Mouse (Mus musculus): Measurements from ENCODE around the gene Ddah1. TPM values are rescaled to one million over a fixed set of nuclear protein-coding genes. Genes with fewer than 3 reads are reported as not detected.

Ddah1 gene
- total RNA-seq, 1 experiment = 15.5 TPM

DNA sequence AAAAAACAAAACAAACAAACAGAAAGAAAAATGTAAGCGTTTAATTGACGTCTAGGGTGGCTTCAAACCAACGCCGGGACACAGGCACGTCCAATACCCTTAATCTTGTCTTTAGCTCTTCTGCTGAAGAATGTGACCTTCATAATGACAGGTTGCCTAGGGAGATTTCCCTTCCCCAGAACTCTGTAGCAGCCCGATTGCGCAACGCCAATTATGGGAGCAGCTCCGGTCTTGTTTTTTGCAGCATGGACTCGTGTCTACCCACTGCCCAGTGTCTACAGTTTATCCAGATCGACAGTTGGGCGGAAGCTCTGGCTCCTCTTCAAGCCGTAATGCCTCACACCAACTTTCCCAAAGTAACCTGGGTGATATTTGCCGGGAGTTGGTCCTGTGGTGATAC, 19.8 kb upstream of the Ddah1 start:
- no peaks in the 10 kb centered on the region for H3K9me3 ChIP-seq (ENCODE audit: control insufficient read depth, insufficient read depth, low read depth, low read length)
- no peaks in the 10 kb centered on the region for H3K36me3 ChIP-seq (ENCODE audit: control insufficient read depth, insufficient read depth, low read length, poor library complexity, severe bottlenecking)
- H3K9ac ChIP-seq (ENCODE audit: insufficient read depth, low read depth, low read length, poor library complexity, severe bottlenecking) = no peak overlapping the region; the same call in 1 of the 2 replicates
- DNase-seq (ENCODE audit: low read depth, low spot score) = no peak
- TF ChIP-seq CHD2 (IDR thresholded peaks at IDR 0.05; ENCODE audit: low read depth, low read length) (no peak), ZNF384 (IDR thresholded peaks at IDR 0.05; ENCODE audit: low read depth, low read length) (no peak), MAFK (IDR thresholded peaks at IDR 0.05; ENCODE audit: insufficient read depth, low read depth, low read length) (no peak), ZC3H11A (IDR thresholded peaks at IDR 0.05; ENCODE audit: borderline replicate concordance, low read depth, low read length) (no peak), HCFC1 (IDR thresholded peaks at IDR 0.05; ENCODE audit: borderline replicate concordance, insufficient read depth, low read length) (no peak)
- in situ Hi-C loops (cut with MboI; ENCODE audit: low sequenced_read_pairs in 2 of 2, unreplicated experiment in 2 of 2) = no loop called here
- no peaks in the 10 kb centered on the region for H3K4me1 ChIP-seq (ENCODE audit: control insufficient read depth in 2 of 2, insufficient read depth in 2 of 2, low read length in 2 of 2, poor library complexity in 1 of 2)
- H3K27ac ChIP-seq (ENCODE audit: insufficient read depth, low read depth, low read length, poor library complexity, severe bottlenecking) = no peak overlapping the region
- H3K4me3 ChIP-seq (ENCODE audit: insufficient read depth in 1 of 2, low read depth in 1 of 2, low read length in 2 of 2, poor library complexity in 1 of 2, severe bottlenecking in 1 of 2) = no peak overlapping the region

DNA sequence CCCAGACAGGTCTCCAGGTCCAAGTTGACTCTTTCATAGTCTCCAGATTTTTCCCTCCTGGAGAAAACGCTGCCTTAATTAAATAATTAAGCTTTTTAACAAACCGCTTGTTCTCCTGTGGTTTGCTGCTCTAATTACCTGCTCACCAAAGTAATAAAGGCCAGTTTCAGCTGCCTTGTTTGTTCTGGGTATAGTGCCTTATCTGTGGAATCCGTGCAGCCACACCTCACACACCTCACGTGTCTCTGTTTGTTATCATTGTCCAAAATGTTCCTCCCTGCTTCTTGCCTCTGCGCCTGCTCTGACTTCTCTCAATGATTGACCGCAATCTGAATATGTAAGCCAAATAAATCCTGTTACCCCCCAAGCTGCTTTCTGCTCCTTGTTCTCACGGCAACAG, 18.6 kb upstream of the Ddah1 start:
- H3K4me1 ChIP-seq (ENCODE audit: control insufficient read depth in 2 of 2, insufficient read depth in 2 of 2, low read length in 2 of 2, poor library complexity in 1 of 2) = no peaks in the 10 kb centered on the region
- H3K27ac ChIP-seq (ENCODE audit: insufficient read depth, low read depth, low read length, poor library complexity, severe bottlenecking) = no peak overlapping the region
- H3K9me3 ChIP-seq (ENCODE audit: control insufficient read depth, insufficient read depth, low read depth, low read length) = no peaks in the 10 kb centered on the region
- no peak for DNase-seq (ENCODE audit: low read depth, low spot score)
- in situ Hi-C loops (cut with MboI; ENCODE audit: low sequenced_read_pairs in 2 of 2, unreplicated experiment in 2 of 2) = no loop called here
- H3K9ac ChIP-seq (ENCODE audit: insufficient read depth, low read depth, low read length, poor library complexity, severe bottlenecking) = no peak overlapping the region
- no peak for TF ChIP-seq ZC3H11A (IDR thresholded peaks at IDR 0.05; ENCODE audit: borderline replicate concordance, low read depth, low read length)
- no peak for TF ChIP-seq CHD2 (IDR thresholded peaks at IDR 0.05; ENCODE audit: low read depth, low read length)
- no peak for TF ChIP-seq ZNF384 (IDR thresholded peaks at IDR 0.05; ENCODE audit: low read depth, low read length)
- TF ChIP-seq HCFC1 (IDR thresholded peaks at IDR 0.05; ENCODE audit: borderline replicate concordance, insufficient read depth, low read length) = no peak
- no peak for TF ChIP-seq MAFK (IDR thresholded peaks at IDR 0.05; ENCODE audit: insufficient read depth, low read depth, low read length)
- H3K4me3 ChIP-seq (ENCODE audit: insufficient read depth in 1 of 2, low read depth in 1 of 2, low read length in 2 of 2, poor library complexity in 1 of 2, severe bottlenecking in 1 of 2) = no peak overlapping the region
- H3K36me3 ChIP-seq (ENCODE audit: control insufficient read depth, insufficient read depth, low read length, poor library complexity, severe bottlenecking) = no peaks in the 10 kb centered on the region

DNA sequence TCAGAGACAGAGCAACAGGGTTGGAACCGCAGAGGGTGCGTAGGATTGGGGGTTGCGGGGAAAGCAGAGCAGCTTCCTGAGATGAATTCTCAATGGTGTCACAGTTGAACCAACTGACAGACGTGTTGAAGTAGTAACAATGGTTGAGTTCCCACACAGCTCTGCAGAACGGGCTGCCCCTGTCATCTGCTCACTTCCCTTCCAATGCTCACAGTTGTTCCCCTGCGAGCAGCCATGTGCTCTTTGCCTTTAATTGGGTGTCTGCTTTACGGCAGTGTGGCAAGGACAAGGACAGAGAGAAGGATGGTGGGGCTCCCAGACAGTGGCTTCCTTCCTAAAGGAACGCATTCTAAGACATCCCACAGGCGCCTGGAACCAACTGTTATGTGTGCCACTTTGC, 15.4 kb upstream of the Ddah1 start:
- H3K36me3 ChIP-seq (ENCODE audit: control insufficient read depth, insufficient read depth, low read length, poor library complexity, severe bottlenecking) = no peaks in the 10 kb centered on the region
- no peak overlapping the region for H3K9ac ChIP-seq (ENCODE audit: insufficient read depth, low read depth, low read length, poor library complexity, severe bottlenecking)
- no peaks in the 10 kb centered on the region for H3K4me1 ChIP-seq (ENCODE audit: control insufficient read depth in 2 of 2, insufficient read depth in 2 of 2, low read length in 2 of 2, poor library complexity in 1 of 2)
- no peak for DNase-seq (ENCODE audit: low read depth, low spot score)
- H3K9me3 ChIP-seq (ENCODE audit: control insufficient read depth, insufficient read depth, low read depth, low read length) = no peaks in the 10 kb centered on the region
- no peak for TF ChIP-seq CHD2 (IDR thresholded peaks at IDR 0.05; ENCODE audit: low read depth, low read length)
- TF ChIP-seq ZNF384 (IDR thresholded peaks at IDR 0.05; ENCODE audit: low read depth, low read length) = no peak
- no peak for TF ChIP-seq ZC3H11A (IDR thresholded peaks at IDR 0.05; ENCODE audit: borderline replicate concordance, low read depth, low read length)
- TF ChIP-seq MAFK (IDR thresholded peaks at IDR 0.05; ENCODE audit: insufficient read depth, low read depth, low read length) = no peak
- no peak for TF ChIP-seq HCFC1 (IDR thresholded peaks at IDR 0.05; ENCODE audit: borderline replicate concordance, insufficient read depth, low read length)
- in situ Hi-C loops (cut with MboI; ENCODE audit: low sequenced_read_pairs in 2 of 2, unreplicated experiment in 2 of 2) = no loop called here
- no peak overlapping the region for H3K27ac ChIP-seq (ENCODE audit: insufficient read depth, low read depth, low read length, poor library complexity, severe bottlenecking)
- H3K4me3 ChIP-seq (ENCODE audit: insufficient read depth in 1 of 2, low read depth in 1 of 2, low read length in 2 of 2, poor library complexity in 1 of 2, severe bottlenecking in 1 of 2) = no peak overlapping the region

GRCm38 (mm10) chr3:145743476-145744027, 14.9 kb upstream of the Ddah1 start:
- Histone ChIP-seq H3K4me1 (ENCODE audit: control insufficient read depth in 2 of 2, insufficient read depth in 2 of 2, low read length in 2 of 2, poor library complexity in 1 of 2) (no peaks in the 10 kb centered on the region), H3K27ac (ENCODE audit: insufficient read depth, low read depth, low read length, poor library complexity, severe bottlenecking) (no peak overlapping the region), H3K9ac (ENCODE audit: insufficient read depth, low read depth, low read length, poor library complexity, severe bottlenecking) (no peak overlapping the region), H3K9me3 (ENCODE audit: control insufficient read depth, insufficient read depth, low read depth, low read length) (no peaks in the 10 kb centered on the region), H3K4me3 (ENCODE audit: insufficient read depth in 1 of 2, low read depth in 1 of 2, low read length in 2 of 2, poor library complexity in 1 of 2, severe bottlenecking in 1 of 2) (no peak overlapping the region), H3K36me3 (ENCODE audit: control insufficient read depth, insufficient read depth, low read length, poor library complexity, severe bottlenecking) (no peaks in the 10 kb centered on the region)
- TF ChIP-seq ZC3H11A (IDR thresholded peaks at IDR 0.05; ENCODE audit: borderline replicate concordance, low read depth, low read length) (no peak), CHD2 (IDR thresholded peaks at IDR 0.05; ENCODE audit: low read depth, low read length) (no peak), MAFK (IDR thresholded peaks at IDR 0.05; ENCODE audit: insufficient read depth, low read depth, low read length) (no peak), HCFC1 (IDR thresholded peaks at IDR 0.05; ENCODE audit: borderline replicate concordance, insufficient read depth, low read length) (no peak), ZNF384 (IDR thresholded peaks at IDR 0.05; ENCODE audit: low read depth, low read length) (no peak)
- DNase-seq (ENCODE audit: low read depth, low spot score) = no peak
- in situ Hi-C loops (cut with MboI; ENCODE audit: low sequenced_read_pairs in 2 of 2, unreplicated experiment in 2 of 2) = no loop called here

DNA sequence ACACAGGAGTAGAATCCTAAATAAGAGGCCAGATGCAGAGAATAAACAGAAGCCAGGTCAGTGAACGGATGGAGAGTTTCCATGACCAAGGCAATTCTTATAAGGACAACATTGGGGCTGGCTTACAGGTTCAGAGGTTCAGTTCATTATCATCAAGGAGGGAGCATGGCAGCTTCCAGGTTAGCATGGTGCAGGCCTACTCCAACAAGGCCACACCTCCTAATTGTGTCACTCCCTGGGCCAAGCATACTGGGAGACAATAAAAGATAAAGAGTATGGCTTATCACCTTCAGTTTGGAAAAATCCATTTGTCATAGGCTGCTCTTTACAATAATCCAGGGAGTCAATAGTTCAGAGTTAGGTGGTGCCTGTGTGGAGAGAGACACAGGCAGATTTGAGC, 9.8 kb upstream of the Ddah1 start:
- Histone ChIP-seq H3K27ac (ENCODE audit: insufficient read depth, low read depth, low read length, poor library complexity, severe bottlenecking) (no peak overlapping the region), H3K4me1 (ENCODE audit: control insufficient read depth in 2 of 2, insufficient read depth in 2 of 2, low read length in 2 of 2, poor library complexity in 1 of 2) (no peaks in the 10 kb centered on the region), H3K4me3 (ENCODE audit: insufficient read depth in 1 of 2, low read depth in 1 of 2, low read length in 2 of 2, poor library complexity in 1 of 2, severe bottlenecking in 1 of 2) (no peak overlapping the region), H3K9me3 (ENCODE audit: control insufficient read depth, insufficient read depth, low read depth, low read length) (no peaks in the 10 kb centered on the region), H3K9ac (ENCODE audit: insufficient read depth, low read depth, low read length, poor library complexity, severe bottlenecking) (no peak overlapping the region), H3K36me3 (ENCODE audit: control insufficient read depth, insufficient read depth, low read length, poor library complexity, severe bottlenecking) (no peaks in the 10 kb centered on the region)
- DNase-seq (ENCODE audit: low read depth, low spot score) = no peak
- TF ChIP-seq MAFK (IDR thresholded peaks at IDR 0.05; ENCODE audit: insufficient read depth, low read depth, low read length) (no peak), ZC3H11A (IDR thresholded peaks at IDR 0.05; ENCODE audit: borderline replicate concordance, low read depth, low read length) (no peak), ZNF384 (IDR thresholded peaks at IDR 0.05; ENCODE audit: low read depth, low read length) (no peak), CHD2 (IDR thresholded peaks at IDR 0.05; ENCODE audit: low read depth, low read length) (no peak), HCFC1 (IDR thresholded peaks at IDR 0.05; ENCODE audit: borderline replicate concordance, insufficient read depth, low read length) (no peak)
- in situ Hi-C loops (cut with MboI; ENCODE audit: low sequenced_read_pairs in 2 of 2, unreplicated experiment in 2 of 2) = no loop called here

Measured in ES-E14 (cell line).